In genomic region chr15:82224602-82225215, GRCm38 (mm10) we compare ENCODE assay signal across 9 mouse cellular contexts. TPM values are rescaled to one million over a fixed set of nuclear protein-coding genes. Genes with fewer than 3 reads are reported as not detected.
DNase-seq lines count a peak whose midpoint lies in the region; ATAC-seq and TF ChIP-seq lines count a peak whose summit lies in the region.
"Had no signal": no experiment of that assay in that cellular context is flagged by ENCODE, and none has a peak within 500 bp of the region (broad histone marks: within the 10 kb centered on the region; RNA-seq: fewer than 3 reads in every experiment).

No protein-coding gene starts in this region.

- 36% methylated on average over 7 of the region's 7 CpGs for WGBS in lung, embryonic 14.5 days
- 37% methylated on average over 7 of the region's 7 CpGs for WGBS in forebrain, embryonic 15.5 days
- 30% methylated on average over 7 of the region's 7 CpGs for WGBS in liver, embryonic 14.5 days (ENCODE audit: insufficient replicate concordance)
- 41% methylated on average over 7 of the region's 7 CpGs for WGBS in stomach, embryonic 14.5 days
- 59% methylated on average over 7 of the region's 7 CpGs for WGBS in cerebellum, adult 2 months

- TF ChIP-seq CTCF in lung, embryonic 14.5 days (IDR thresholded peaks at IDR 0.05; ENCODE audit: low read depth) = no peak
- TF ChIP-seq CTCF in liver, embryonic 14.5 days (IDR thresholded peaks at IDR 0.05; ENCODE audit: low read depth) = no peak; the same call in 1 of the 2 replicates
- TF ChIP-seq CTCF in cerebellum, adult 2 months (IDR thresholded peaks at IDR 0.05; ENCODE audit: borderline replicate concordance, insufficient read depth, low read depth, low read length) = no peak

- peak overlapping the region; percentile 30 for H3K4me3 ChIP-seq in lung, embryonic 14.5 days (ENCODE audit: low read depth, low read length)
- peak overlapping the region; percentile 33; the same call in 1 of the 2 replicates for H3K4me3 ChIP-seq in forebrain, embryonic 15.5 days
- H3K4me3 ChIP-seq in liver, embryonic 14.5 days (ENCODE audit: insufficient read depth in 1 of 2, low read depth in 2 of 2, low read length in 2 of 2) = peak overlapping the region in 1 of 2 experiments; percentile 45; a peak in 2 of 4 replicates
- H3K4me3 ChIP-seq in stomach, embryonic 14.5 days (ENCODE audit: low read depth, low read length) = peak overlapping the region; percentile 20; the same call in 1 of the 2 replicates
- H3K4me3 ChIP-seq in cerebellum, adult 2 months (replicated peaks; ENCODE audit: insufficient read depth, low read depth, low read length) = no peak overlapping the region

- 0 out of 2 replicates have a peak, but pooled peaks have one; percentile 21 for TF ChIP-seq EP300 in liver, embryonic 14.5 days (IDR thresholded peaks at IDR 0.05; ENCODE audit: low read depth)

- peak; percentile 6; the same call in 1 of the 2 replicates for ATAC-seq in lung, embryonic 14.5 days (ENCODE audit: insufficient read depth)
- no peak for ATAC-seq in forebrain, embryonic 15.5 days (replicated peaks)
- peak; percentile 74 for ATAC-seq in liver, embryonic 14.5 days (ENCODE audit: insufficient read depth)
- no peak for ATAC-seq in stomach, embryonic 14.5 days (ENCODE audit: insufficient number of reproducible peaks, insufficient read depth, low FRiP score, low read depth)

- peak overlapping the region; percentile 65 for H3K4me2 ChIP-seq in lung, embryonic 14.5 days
- peak overlapping the region; percentile 59 for H3K4me2 ChIP-seq in forebrain, embryonic 15.5 days (replicated peaks)
- H3K4me2 ChIP-seq in liver, embryonic 14.5 days (ENCODE audit: low read depth) = peak overlapping the region; percentile 72
- H3K4me2 ChIP-seq in stomach, embryonic 14.5 days (replicated peaks; ENCODE audit: low read depth, low read length) = peak overlapping the region; percentile 40

- H3K4me1 ChIP-seq in lung, embryonic 14.5 days (ENCODE audit: insufficient read depth) = peaks cover 4% of the 10 kb centered on the region; the same call in 1 of the 2 replicates
- H3K4me1 ChIP-seq in forebrain, embryonic 15.5 days = peaks cover 10% of the 10 kb centered on the region
- H3K4me1 ChIP-seq in liver, embryonic 14.5 days (replicated peaks; ENCODE audit: control insufficient read depth in 2 of 2, insufficient read depth in 2 of 2, low read length in 1 of 2) = peaks cover 13 to 21% of the 10 kb centered on the region in 2 experiments
- H3K4me1 ChIP-seq in stomach, embryonic 14.5 days (ENCODE audit: control insufficient read depth, insufficient read depth, low read length) = no peaks in the 10 kb centered on the region
- peaks cover 11% of the 10 kb centered on the region for H3K4me1 ChIP-seq in cerebellum, adult 2 months (ENCODE audit: control insufficient read depth, insufficient read depth, low read length)

- no peak overlapping the region for H3K27ac ChIP-seq in lung, embryonic 14.5 days (ENCODE audit: low read depth)
- H3K27ac ChIP-seq in forebrain, embryonic 15.5 days (replicated peaks) = no peak overlapping the region
- H3K27ac ChIP-seq in liver, embryonic 14.5 days = no peak overlapping the region
- H3K27ac ChIP-seq in stomach, embryonic 14.5 days (ENCODE audit: low read length) = no peak overlapping the region
- H3K27ac ChIP-seq in cerebellum, adult 2 months (ENCODE audit: insufficient read depth, low read length) = no peak overlapping the region

- no peak for TF ChIP-seq POLR2A in cerebellum, adult 2 months (IDR thresholded peaks at IDR 0.05; ENCODE audit: borderline replicate concordance, insufficient read depth, low read length)

- H3K9ac ChIP-seq in lung, embryonic 14.5 days = no peak overlapping the region
- H3K9ac ChIP-seq in forebrain, embryonic 15.5 days (replicated peaks) = no peak overlapping the region
- no peak overlapping the region for H3K9ac ChIP-seq in liver, embryonic 14.5 days (replicated peaks)
- no peak overlapping the region for H3K9ac ChIP-seq in stomach, embryonic 14.5 days (replicated peaks; ENCODE audit: low read depth, low read length)

- DNase-seq in lung, embryonic 14.5 days = no peak
- DNase-seq in lung, postnatal 10 days = no peak
- peak in 2 of 3 experiments; percentile 33 to 51 for DNase-seq in liver, embryonic 14.5 days (ENCODE audit: low read depth in 3 of 3, low spot score in 3 of 3)
- no peak for DNase-seq in right cerebral cortex, postnatal 14 days
- DNase-seq in right cerebral cortex, postnatal 10 days (ENCODE audit: low spot score in 2 of 2) = no peak
- no peak for DNase-seq in cerebellum, adult 2 months

- H3K27me3 ChIP-seq in lung, embryonic 14.5 days (ENCODE audit: insufficient read depth, low read length) = peaks cover 31% of the 10 kb centered on the region
- 0 out of 2 replicates have a peak, but pooled peaks cover 3% of the 10 kb centered on the region for H3K27me3 ChIP-seq in forebrain, embryonic 15.5 days
- H3K27me3 ChIP-seq in liver, embryonic 14.5 days (ENCODE audit: control insufficient read depth, insufficient read depth, low read length) = peaks cover 24% of the 10 kb centered on the region
- H3K27me3 ChIP-seq in stomach, embryonic 14.5 days (ENCODE audit: control insufficient read depth, insufficient read depth, low read length) = 0 out of 2 replicates have a peak, but pooled peaks cover 6% of the 10 kb centered on the region
- no peaks in the 10 kb centered on the region for H3K27me3 ChIP-seq in cerebellum, adult 2 months (ENCODE audit: control insufficient read depth, insufficient read depth, low read length)

- no peaks in the 10 kb centered on the region for H3K9me3 ChIP-seq in lung, embryonic 14.5 days (ENCODE audit: low read depth, low read length)
- H3K9me3 ChIP-seq in forebrain, embryonic 15.5 days = no peaks in the 10 kb centered on the region
- no peaks in the 10 kb centered on the region for H3K9me3 ChIP-seq in liver, embryonic 14.5 days (ENCODE audit: control insufficient read depth, low read length)
- H3K9me3 ChIP-seq in stomach, embryonic 14.5 days (ENCODE audit: control insufficient read depth, low read depth, low read length) = no peaks in the 10 kb centered on the region

- no peaks in the 10 kb centered on the region for H3K36me3 ChIP-seq in lung, embryonic 14.5 days (ENCODE audit: insufficient read depth)
- H3K36me3 ChIP-seq in forebrain, embryonic 15.5 days = no peaks in the 10 kb centered on the region
- no peaks in the 10 kb centered on the region for H3K36me3 ChIP-seq in liver, embryonic 14.5 days (replicated peaks; ENCODE audit: control insufficient read depth, insufficient read depth, low read depth)
- H3K36me3 ChIP-seq in stomach, embryonic 14.5 days (ENCODE audit: control insufficient read depth, insufficient read depth, low read length) = no peaks in the 10 kb centered on the region

RNA-seq across cellular contexts. Expression of gene Tnfrsf13c, which starts 0.5 kb away (rescaled TPM):
- polyA plus RNA-seq in lung, embryonic 14.5 days (2014; fragmentation: Nextera tagmentation; extraction: Ambion mirVana) = 0.22 TPM in 1 of 2 replicates, not detected in the other
- 0.11 and 0.37 TPM in 2 replicates for polyA plus RNA-seq in forebrain, embryonic 15.5 days (2015; fragmentation: Nextera tagmentation; extraction: Ambion mirVana)
- 0.54 and 0.66 TPM in 2 replicates for polyA plus RNA-seq in liver, embryonic 14.5 days (2012; rRNA removed)
- polyA plus RNA-seq in liver, embryonic 14.5 days (2014; fragmentation: Nextera tagmentation; extraction: Ambion mirVana) = 0.14 and 0.58 TPM in 2 replicates
- 0.18 TPM in 1 of 2 replicates, not detected in the other for polyA plus RNA-seq in stomach, embryonic 14.5 days (2014; fragmentation: Nextera tagmentation; extraction: Ambion mirVana)
- polyA plus RNA-seq in cerebellum, adult 2 months (2012; rRNA removed) = 0.89 and 0.93 TPM in 2 replicates

RNA-seq across cellular contexts. Expression of gene Shisa8, which starts 12.1 kb away (rescaled TPM):
- 0.20 and 0.45 TPM in 2 replicates for polyA plus RNA-seq in lung, embryonic 14.5 days (2014; fragmentation: Nextera tagmentation; extraction: Ambion mirVana)
- 0.27 and 0.69 TPM in 2 replicates for polyA plus RNA-seq in forebrain, embryonic 15.5 days (2015; fragmentation: Nextera tagmentation; extraction: Ambion mirVana)
- 0.15 and 0.19 TPM in 2 replicates for polyA plus RNA-seq in liver, embryonic 14.5 days (2012; rRNA removed)
- 0.05 and 0.09 TPM in 2 replicates for polyA plus RNA-seq in liver, embryonic 14.5 days (2014; fragmentation: Nextera tagmentation; extraction: Ambion mirVana)
- 0.30 and 0.39 TPM in 2 replicates for polyA plus RNA-seq in stomach, embryonic 14.5 days (2014; fragmentation: Nextera tagmentation; extraction: Ambion mirVana)
- polyA plus RNA-seq in cerebellum, adult 2 months (2012; rRNA removed) = 65.4 and 69.9 TPM in 2 replicates

RNA-seq across cellular contexts. Expression of gene Cenpm, which starts 19.8 kb away (rescaled TPM):
- 86.9 and 88.1 TPM in 2 replicates for polyA plus RNA-seq in lung, embryonic 14.5 days (2014; fragmentation: Nextera tagmentation; extraction: Ambion mirVana)
- 38.9 and 45.6 TPM in 2 replicates for polyA plus RNA-seq in forebrain, embryonic 15.5 days (2015; fragmentation: Nextera tagmentation; extraction: Ambion mirVana)
- polyA plus RNA-seq in liver, embryonic 14.5 days (2012; rRNA removed) = 19.1 and 21.6 TPM in 2 replicates
- polyA plus RNA-seq in liver, embryonic 14.5 days (2014; fragmentation: Nextera tagmentation; extraction: Ambion mirVana) = 42.1 and 45.1 TPM in 2 replicates
- polyA plus RNA-seq in stomach, embryonic 14.5 days (2014; fragmentation: Nextera tagmentation; extraction: Ambion mirVana) = 72.1 and 86.7 TPM in 2 replicates
- 3.2 and 3.6 TPM in 2 replicates for polyA plus RNA-seq in cerebellum, adult 2 months (2012; rRNA removed)

RNA-seq across cellular contexts. Expression of gene 1500009C09Rik, which starts 27.5 kb away (rescaled TPM):
- not detected in 2 replicates for polyA plus RNA-seq in lung, embryonic 14.5 days (2014; fragmentation: Nextera tagmentation; extraction: Ambion mirVana)
- 13.5 and 14.7 TPM in 2 replicates for polyA plus RNA-seq in forebrain, embryonic 15.5 days (2015; fragmentation: Nextera tagmentation; extraction: Ambion mirVana)
- polyA plus RNA-seq in liver, embryonic 14.5 days (2012; rRNA removed) = 0.02 and 0.11 TPM in 2 replicates
- not detected in 2 replicates for polyA plus RNA-seq in liver, embryonic 14.5 days (2014; fragmentation: Nextera tagmentation; extraction: Ambion mirVana)
- not detected in 2 replicates for polyA plus RNA-seq in stomach, embryonic 14.5 days (2014; fragmentation: Nextera tagmentation; extraction: Ambion mirVana)
- 195 and 218 TPM in 2 replicates for polyA plus RNA-seq in cerebellum, adult 2 months (2012; rRNA removed)
- polyA plus RNA-seq: gonadal fat pad, adult 2 months had no signal

RNA-seq across cellular contexts. Expression of gene Sept3, which starts 50.0 kb away (rescaled TPM):
- polyA plus RNA-seq in lung, embryonic 14.5 days (2014; fragmentation: Nextera tagmentation; extraction: Ambion mirVana) = 8.1 and 8.7 TPM in 2 replicates
- 450 and 460 TPM in 2 replicates for polyA plus RNA-seq in forebrain, embryonic 15.5 days (2015; fragmentation: Nextera tagmentation; extraction: Ambion mirVana)
- polyA plus RNA-seq in liver, embryonic 14.5 days (2012; rRNA removed) = 0.12 and 0.61 TPM in 2 replicates
- 0.09 TPM in 1 of 2 replicates, not detected in the other for polyA plus RNA-seq in liver, embryonic 14.5 days (2014; fragmentation: Nextera tagmentation; extraction: Ambion mirVana)
- 16.1 and 16.6 TPM in 2 replicates for polyA plus RNA-seq in stomach, embryonic 14.5 days (2014; fragmentation: Nextera tagmentation; extraction: Ambion mirVana)
- polyA plus RNA-seq in cerebellum, adult 2 months (2012; rRNA removed) = 306 and 367 TPM in 2 replicates

Comparison
In these comparisons a context has a peak if more than half of its experiments do, and no peak if none do; other contexts are left out.
1. ATAC-seq: peak in lung, embryonic 14.5 days (single experiment) and liver, embryonic 14.5 days (single experiment); none in forebrain, embryonic 15.5 days (single experiment) and stomach, embryonic 14.5 days (single experiment).
2. DNase-seq: peak in liver, embryonic 14.5 days (2 of 3); none in lung, embryonic 14.5 days (single experiment), lung, postnatal 10 days (single experiment), right cerebral cortex, postnatal 14 days (single experiment), right cerebral cortex, postnatal 10 days (0 of 2) and cerebellum, adult 2 months (0 of 2).
3. RNA of gene Shisa8, which starts 12.1 kb away (polyA plus RNA-seq): 65.4 to 69.9 TPM in cerebellum, adult 2 months; 0.27 to 0.69 TPM in forebrain, embryonic 15.5 days, 0.30 to 0.39 TPM in stomach, embryonic 14.5 days, 0.20 to 0.45 TPM in lung, embryonic 14.5 days and 0.05 to 0.19 TPM in liver, embryonic 14.5 days; every median in the first group is over 10 times any median in the second.
4. Peak in every context shown above with its lines, with median percentiles within 50 percentile points of each other: H3K4me2 ChIP-seq.